Mouse (Mus musculus) intestine, embryonic 15.5 days (tissue): ENCODE measurements around the gene Cactin. TPM values are rescaled to one million over a fixed set of nuclear protein-coding genes. Genes with fewer than 3 reads are reported as not detected.

Experiments used
- ATAC-seq: fragments of 200-750 bp; cut with Nextera tagmentation; 2 replicates; pipeline ENCODE4 v1.8.0; 2017; ENCODE audit warnings: moderate TSS enrichment, moderate library complexity
- H3K27ac ChIP-seq: fragments of 300-500 bp; sonication (generic); 2 replicates; pipeline ENCODE4 v1.5.1; 2015; ENCODE audit warnings: mild to moderate bottlenecking, inconsistent platforms
- H3K27me3 ChIP-seq: fragments of 300-500 bp; sonication (generic); replicated peaks from 2 replicates; pipeline ENCODE4 v1.6.1; 2015; ENCODE audit warnings: inconsistent platforms
- H3K36me3 ChIP-seq: fragments of 300-500 bp; sonication (generic); 2 replicates; pipeline ENCODE4 v1.6.1; 2015; ENCODE audit warnings: inconsistent platforms
- H3K4me1 ChIP-seq: fragments of 300-500 bp; sonication (generic); replicated peaks from 2 replicates; pipeline ENCODE4 v1.6.1; 2015; ENCODE audit warnings: inconsistent platforms
- H3K4me2 ChIP-seq: fragments of 300-500 bp; sonication (generic); replicated peaks from 2 replicates; pipeline ENCODE4 v1.6.1; 2015; ENCODE audit warnings: mild to moderate bottlenecking, inconsistent platforms
- H3K4me3 ChIP-seq: fragments of 300-500 bp; sonication (generic); replicated peaks from 2 replicates; pipeline ENCODE4 v1.5.1; 2015; ENCODE audit warnings: inconsistent platforms
- H3K9ac ChIP-seq: fragments of 300-500 bp; sonication (generic); 2 replicates; pipeline ENCODE4 v1.6.1; 2015; ENCODE audit warnings: inconsistent platforms
- H3K9me3 ChIP-seq: fragments of 300-500 bp; sonication (generic); 2 replicates; pipeline ENCODE4 v1.6.1; 2016; ENCODE audit warnings: inconsistent platforms
- WGBS: fragments of 180-500 bp; shearing (Covaris S2); methylation state at CpG from one replicate; pipeline ENCODE4 v1.1.7; 2015; 5-methylcytosine and 5-hydroxymethylcytosine counted together
- polyA plus RNA-seq: library from polyadenylated mRNA; unstranded; fragments of >200 nt; fragmentation: Nextera tagmentation; extraction: Ambion mirVana; gene quantifications from 2 replicates; pipeline ENCODE4 v1.2.1, GENCODE M21; 2015

Cactin gene
- polyA plus RNA-seq, result 38.7 and 39.5 TPM in 2 replicates

DNA sequence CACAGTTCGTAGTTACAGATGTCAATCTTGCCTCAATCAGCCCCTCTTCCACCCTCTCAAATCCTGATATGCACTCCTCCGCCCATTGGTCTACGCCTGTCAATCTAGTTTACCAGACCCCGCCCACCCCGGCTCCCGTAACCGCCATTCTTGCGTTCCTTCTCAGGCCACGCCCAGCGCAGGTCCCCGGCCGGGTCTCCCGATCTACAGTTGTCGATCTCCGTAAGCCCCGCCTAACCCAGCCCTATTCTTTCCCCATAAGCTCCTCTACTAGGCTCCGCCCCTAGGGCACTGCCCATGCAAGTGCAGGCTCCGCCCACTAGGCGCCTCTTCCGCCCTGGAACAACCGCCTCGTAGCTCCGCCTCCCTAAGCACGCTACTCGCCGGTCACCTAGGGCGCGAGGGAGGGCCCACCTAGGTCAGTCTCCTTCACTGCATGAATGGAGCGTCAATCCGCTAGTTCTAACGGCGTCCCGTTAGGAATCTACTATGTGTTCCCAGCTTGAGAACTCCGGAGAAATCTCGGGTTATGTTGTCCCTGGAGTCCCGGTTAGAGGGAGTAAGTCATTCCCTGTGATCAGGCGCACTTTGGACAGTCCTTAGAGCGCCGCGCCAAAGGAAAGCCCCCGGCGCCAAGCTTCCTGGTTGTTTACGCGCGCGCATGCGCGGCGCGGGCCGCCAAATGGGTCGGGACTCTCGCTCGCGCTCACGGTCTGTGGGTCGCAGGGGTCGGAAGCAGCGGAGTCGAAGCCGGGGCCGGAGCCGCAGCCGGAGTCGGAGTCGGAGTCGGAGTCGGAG, at the start of gene Cactin:
Gene Cactin, plus strand, starts transcription at position 554 of the 798 bp plus-strand sequence.
- ATAC-seq, result peak; percentile 92
- peak within 1 kb of the TSS; percentile 66 for H3K4me2 ChIP-seq
- peaks cover 47% of the 10 kb centered on the region for H3K4me1 ChIP-seq
- H3K36me3 ChIP-seq, result peaks cover 41% of the 10 kb centered on the region
- under 1% methylated on average over 68 of the region's 68 CpGs for WGBS
- peak within 1 kb of the TSS; percentile 71 for H3K9ac ChIP-seq
- no peaks in the 10 kb centered on the region for H3K27me3 ChIP-seq
- H3K9me3 ChIP-seq, result no peaks in the 10 kb centered on the region
- H3K27ac ChIP-seq, result peak within 1 kb of the TSS; percentile 84
- peak within 1 kb of the TSS; percentile 84 for H3K4me3 ChIP-seq

DNA sequence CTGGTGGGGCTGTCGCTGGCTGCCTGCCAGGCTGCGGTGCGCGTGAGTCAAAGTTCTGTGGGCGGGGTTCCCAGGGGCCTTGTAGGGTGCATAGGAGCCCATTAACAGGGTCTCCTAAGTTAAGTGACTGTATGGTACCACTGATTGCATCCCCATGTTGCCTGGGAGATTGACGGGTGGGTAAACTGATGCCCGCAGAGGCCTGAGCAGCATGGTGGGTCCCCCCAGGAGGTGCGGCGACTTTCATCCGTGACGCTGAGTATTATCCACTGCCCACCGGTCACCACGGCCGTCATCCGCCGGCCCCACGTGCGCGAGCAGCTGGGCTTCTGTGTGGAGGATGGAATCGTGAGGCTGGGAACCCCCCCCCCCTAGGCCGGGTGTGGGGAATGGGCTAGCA, 48.5 kb upstream of the Cactin start:
- Histone ChIP-seq H3K9me3 (no peaks in the 10 kb centered on the region), H3K4me1 (peaks cover 7% of the 10 kb centered on the region), H3K27me3 (no peaks in the 10 kb centered on the region), H3K4me3 (no peak overlapping the region), H3K9ac (peak overlapping the region; percentile 24; the same call in 1 of the 2 replicates), H3K36me3 (peaks cover 21% of the 10 kb centered on the region), H3K27ac (no peak overlapping the region), H3K4me2 (no peak overlapping the region)
- ATAC-seq, result no peak
- 90% methylated on average over 21 of the region's 21 CpGs for WGBS

DNA sequence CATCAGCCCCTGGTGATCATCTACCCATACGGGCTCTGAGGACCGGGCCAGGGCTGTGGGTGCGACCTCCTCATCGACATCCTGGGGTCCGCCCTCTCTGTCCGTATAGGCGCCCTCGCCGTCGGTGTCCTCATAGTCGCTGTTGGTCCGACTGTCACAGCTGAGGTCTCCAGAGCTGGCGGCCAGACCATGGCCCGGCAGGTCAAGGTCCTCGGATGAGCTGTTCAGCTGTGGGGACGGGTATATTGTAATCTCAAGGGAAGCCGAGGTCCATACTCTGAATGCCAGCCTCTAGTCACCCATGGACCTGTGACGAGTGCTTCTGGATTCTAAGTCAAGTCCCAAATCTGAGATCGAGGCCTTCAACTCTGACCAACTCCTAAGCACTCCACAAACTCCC, 47.1 kb upstream of the Cactin start:
- no peak overlapping the region for H3K4me3 ChIP-seq
- peaks cover 5% of the 10 kb centered on the region for H3K4me1 ChIP-seq
- H3K9me3 ChIP-seq, result no peaks in the 10 kb centered on the region
- H3K27ac ChIP-seq, result no peak overlapping the region
- ATAC-seq, result no peak
- WGBS, result 94% methylated on average over 19 of the region's 19 CpGs
- H3K36me3 ChIP-seq, result peaks cover 21% of the 10 kb centered on the region
- H3K4me2 ChIP-seq, result no peak overlapping the region
- H3K9ac ChIP-seq, result no peak overlapping the region
- no peaks in the 10 kb centered on the region for H3K27me3 ChIP-seq

DNA sequence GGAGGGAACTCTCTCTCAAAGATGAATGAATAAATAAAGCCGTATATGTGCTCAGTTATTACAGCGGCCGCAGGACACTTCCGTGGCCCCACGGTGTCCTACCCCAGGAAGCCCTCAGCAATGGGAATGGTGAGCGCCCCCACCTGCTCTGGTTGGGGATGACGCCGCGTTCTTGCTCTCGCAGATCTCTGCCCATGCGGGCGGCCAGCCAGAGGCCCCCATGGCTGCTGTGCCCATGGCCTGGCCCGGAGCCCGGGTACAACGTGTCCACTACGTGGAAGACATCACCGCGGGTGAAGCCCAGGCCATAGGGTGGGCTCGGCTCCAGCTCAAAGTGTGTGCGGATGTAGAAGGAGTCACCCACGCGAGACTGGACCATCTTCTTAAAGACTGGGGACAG, 43.2 kb upstream of the Cactin start:
- peaks cover 6% of the 10 kb centered on the region for H3K4me1 ChIP-seq
- H3K9ac ChIP-seq, result no peak overlapping the region
- no peak overlapping the region for H3K4me2 ChIP-seq
- H3K9me3 ChIP-seq, result no peaks in the 10 kb centered on the region
- H3K36me3 ChIP-seq, result peaks cover 11% of the 10 kb centered on the region
- no peak overlapping the region for H3K4me3 ChIP-seq
- 77% methylated on average over 22 of the region's 22 CpGs for WGBS
- no peaks in the 10 kb centered on the region for H3K27me3 ChIP-seq
- no peak for ATAC-seq
- no peak overlapping the region for H3K27ac ChIP-seq

DNA sequence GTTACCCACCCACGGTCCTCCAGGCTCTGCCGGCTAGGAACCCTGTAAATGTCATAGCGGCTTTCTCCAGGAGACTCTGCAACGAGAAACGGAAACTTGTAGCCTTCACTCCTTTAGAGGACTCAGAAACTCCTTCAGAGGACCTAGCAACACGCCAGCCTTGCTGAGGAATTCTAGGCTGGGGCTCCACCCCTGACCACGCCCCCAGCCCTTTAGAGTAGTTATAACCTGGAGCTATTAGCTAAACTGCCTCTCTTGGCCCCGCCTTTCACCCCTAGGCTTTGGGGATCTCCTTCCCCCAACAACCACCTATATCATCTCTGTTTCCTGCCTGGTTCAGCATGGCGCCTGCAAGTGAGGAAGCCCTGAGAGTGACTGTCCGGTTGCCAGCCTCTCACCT, 41.4 kb upstream of the Cactin start:
- no peak overlapping the region for H3K27ac ChIP-seq
- ATAC-seq, result 0 out of 2 replicates have a peak, but pooled peaks have one; percentile 24
- H3K4me2 ChIP-seq, result no peak overlapping the region; the same call in 1 of the 2 replicates
- peaks cover 10% of the 10 kb centered on the region for H3K4me1 ChIP-seq
- 28% methylated on average over 10 of the region's 10 CpGs for WGBS
- peaks cover 14% of the 10 kb centered on the region for H3K27me3 ChIP-seq
- H3K36me3 ChIP-seq, result no peaks in the 10 kb centered on the region
- no peak overlapping the region for H3K4me3 ChIP-seq
- H3K9me3 ChIP-seq, result no peaks in the 10 kb centered on the region
- H3K9ac ChIP-seq, result no peak overlapping the region

DNA sequence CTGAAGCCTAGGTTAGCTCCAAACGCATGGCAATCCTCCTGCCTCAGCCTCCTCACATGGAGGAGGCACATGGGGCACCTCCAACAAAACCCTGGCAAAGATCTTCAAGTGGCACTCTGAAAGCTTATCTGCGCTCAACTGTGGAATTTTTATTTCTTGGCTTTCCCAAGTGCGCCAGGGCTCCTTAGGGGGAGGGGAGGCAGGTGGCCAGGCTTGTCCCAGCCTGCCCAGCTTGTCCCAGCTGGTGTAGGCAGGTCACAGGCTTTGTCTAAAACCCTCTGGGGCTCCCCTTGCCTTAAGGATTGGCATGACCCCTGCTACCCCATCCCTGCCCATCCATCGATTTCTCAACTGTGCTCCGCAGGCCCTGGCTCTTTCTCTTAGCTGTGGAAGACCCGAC, 36.7 kb upstream of the Cactin start:
- no peak for ATAC-seq
- Histone ChIP-seq H3K36me3 (no peaks in the 10 kb centered on the region), H3K27ac (no peak overlapping the region), H3K27me3 (peaks cover 18% of the 10 kb centered on the region), H3K4me3 (peak overlapping the region; percentile 47), H3K9ac (peak overlapping the region; percentile 17; the same call in 1 of the 2 replicates), H3K4me2 (peak overlapping the region; percentile 79), H3K4me1 (peaks cover 30% of the 10 kb centered on the region), H3K9me3 (no peaks in the 10 kb centered on the region)
- 52% methylated on average over 6 of the region's 6 CpGs for WGBS

DNA sequence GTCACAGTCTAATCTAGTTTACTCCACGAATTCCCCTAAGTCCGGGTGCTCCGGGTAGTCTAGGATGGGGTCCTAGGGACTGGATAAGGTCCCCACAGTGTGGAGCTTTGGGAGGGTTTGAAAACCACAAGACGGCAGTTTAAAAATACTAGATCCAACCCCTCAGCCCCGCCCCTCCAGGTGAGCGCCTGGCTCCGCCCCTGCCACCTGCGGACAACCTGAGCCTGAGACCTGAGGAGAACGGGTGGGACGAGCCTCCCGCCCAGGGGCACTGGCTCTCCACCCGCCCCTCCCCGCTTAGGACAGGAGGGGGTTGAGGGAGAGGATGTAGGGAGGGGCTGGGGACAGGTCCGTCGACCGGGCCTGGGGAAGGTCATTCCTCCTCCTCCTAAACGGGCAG, 36.2 kb upstream of the Cactin start:
- Histone ChIP-seq H3K9ac (peak overlapping the region; percentile 17; the same call in 1 of the 2 replicates), H3K9me3 (no peaks in the 10 kb centered on the region), H3K4me2 (peak overlapping the region; percentile 79), H3K27ac (peak overlapping the region; percentile 29), H3K4me3 (peak overlapping the region; percentile 47), H3K36me3 (no peaks in the 10 kb centered on the region), H3K4me1 (peaks cover 28% of the 10 kb centered on the region), H3K27me3 (peaks cover 18% of the 10 kb centered on the region)
- ATAC-seq, result peak; percentile 53
- 6% methylated on average over 17 of the region's 17 CpGs for WGBS

DNA sequence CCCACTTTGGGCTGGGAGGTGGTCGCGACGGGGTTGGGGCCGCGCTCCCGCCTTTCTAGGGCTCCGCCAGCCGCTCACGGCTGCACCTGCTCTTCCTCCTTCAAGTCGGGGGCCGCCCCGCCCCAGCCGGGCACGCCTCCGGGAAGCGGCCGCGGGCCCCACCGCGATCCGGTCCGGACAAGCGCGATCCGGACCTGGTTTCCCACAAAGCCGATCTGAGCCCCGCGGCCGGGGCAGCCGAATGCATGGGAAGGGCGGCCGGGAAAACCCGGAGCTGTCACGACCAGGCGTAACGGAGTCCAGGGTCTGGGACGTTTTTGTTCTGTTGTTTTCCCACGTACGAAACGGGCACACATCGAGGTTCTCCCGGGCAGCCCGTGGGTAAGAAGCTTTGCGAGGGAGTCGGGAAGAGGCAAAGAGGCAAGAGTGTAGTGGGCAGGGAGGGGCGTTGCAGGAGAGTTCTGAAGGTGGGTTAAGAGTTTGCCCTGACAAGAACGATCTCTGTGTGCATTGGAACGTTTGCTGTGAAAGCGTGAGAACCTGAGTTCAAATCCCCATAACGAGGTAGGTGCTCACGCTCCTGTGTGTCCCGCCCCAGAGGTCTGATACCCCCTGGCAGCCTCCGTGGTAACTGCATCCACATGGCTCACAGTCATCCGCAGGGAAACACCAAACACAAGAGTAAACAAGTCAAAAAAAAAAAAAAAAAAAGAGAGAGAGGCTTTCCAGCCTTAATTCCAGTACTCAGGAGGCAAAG, 35.0 kb upstream of the Cactin start:
- Histone ChIP-seq H3K9me3 (no peaks in the 10 kb centered on the region), H3K27ac (peak overlapping the region; percentile 85), H3K4me1 (peaks cover 28% of the 10 kb centered on the region), H3K27me3 (peaks cover 18% of the 10 kb centered on the region), H3K9ac (peak overlapping the region; percentile 56), H3K4me3 (peak overlapping the region; percentile 47), H3K36me3 (no peaks in the 10 kb centered on the region), H3K4me2 (peak overlapping the region; percentile 79)
- ATAC-seq, result peak; percentile 74
- WGBS, result 2% methylated on average over 54 of the region's 54 CpGs

DNA sequence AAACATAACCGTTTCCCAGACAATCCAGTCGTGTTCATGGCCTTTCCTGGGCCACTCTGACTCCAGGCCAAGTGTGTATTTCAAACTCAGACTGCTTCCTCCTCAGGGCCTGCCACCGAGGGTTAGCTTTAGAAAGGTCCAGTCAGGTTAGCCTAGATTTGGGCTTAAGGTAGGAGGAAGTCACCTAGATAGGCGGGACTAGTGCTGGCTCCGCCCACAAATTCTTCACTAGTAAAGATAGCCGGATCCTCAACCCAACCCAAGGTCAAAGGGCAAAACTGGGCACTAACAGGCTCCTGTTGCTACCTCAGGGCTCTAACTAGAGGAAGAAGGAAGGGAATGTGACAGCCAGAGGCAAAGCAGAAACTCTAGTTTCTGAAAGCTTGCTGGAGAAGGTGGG, 34.3 kb upstream of the Cactin start:
- Histone ChIP-seq H3K4me1 (peaks cover 28% of the 10 kb centered on the region), H3K4me3 (peak overlapping the region; percentile 47), H3K4me2 (peak overlapping the region; percentile 79), H3K27me3 (peaks cover 18% of the 10 kb centered on the region), H3K9ac (no peak overlapping the region), H3K27ac (peak overlapping the region; percentile 85), H3K9me3 (no peaks in the 10 kb centered on the region), H3K36me3 (no peaks in the 10 kb centered on the region)
- ATAC-seq, result peak; percentile 18
- 29% methylated on average over 6 of the region's 6 CpGs for WGBS

DNA sequence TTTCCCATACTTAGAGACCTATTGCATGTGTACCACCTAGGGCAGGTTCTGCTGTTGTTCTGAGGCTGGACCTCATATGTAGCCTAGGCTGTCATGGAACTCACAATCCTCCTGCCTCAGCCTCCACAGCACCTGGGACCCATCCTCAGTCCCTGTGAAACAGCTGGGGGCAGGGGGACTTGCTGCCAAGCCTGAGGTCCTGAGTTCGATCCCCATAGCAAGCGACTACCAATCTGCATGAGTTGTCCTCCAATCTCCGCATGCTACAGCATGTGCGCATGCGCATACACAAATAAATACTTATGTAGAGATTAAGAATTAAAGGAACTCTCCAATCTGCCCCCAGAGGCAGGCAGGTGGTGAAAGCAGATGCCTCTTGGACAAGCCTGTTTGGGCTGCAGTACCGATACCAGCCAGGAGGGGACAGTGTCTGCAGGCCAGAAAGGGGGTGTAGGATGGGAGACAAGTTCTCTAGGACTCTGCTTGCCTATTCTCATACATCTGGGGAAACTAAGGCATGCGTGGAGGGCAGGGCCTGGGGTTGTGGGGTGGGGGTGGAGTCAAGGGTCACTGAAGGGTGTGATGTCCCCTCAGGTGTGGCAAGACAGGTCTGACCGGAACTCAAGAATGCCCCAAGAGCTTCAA, 33.3 kb upstream of the Cactin start:
- H3K9ac ChIP-seq, result no peak overlapping the region
- ATAC-seq, result no peak
- no peaks in the 10 kb centered on the region for H3K9me3 ChIP-seq
- H3K27ac ChIP-seq, result peak overlapping the region; percentile 85
- H3K4me3 ChIP-seq, result no peak overlapping the region
- WGBS, result 61% methylated on average over 8 of the region's 8 CpGs
- H3K36me3 ChIP-seq, result no peaks in the 10 kb centered on the region
- peaks cover 18% of the 10 kb centered on the region for H3K27me3 ChIP-seq
- H3K4me2 ChIP-seq, result peak overlapping the region; percentile 79; the same call in 1 of the 2 replicates
- peaks cover 32% of the 10 kb centered on the region for H3K4me1 ChIP-seq

DNA sequence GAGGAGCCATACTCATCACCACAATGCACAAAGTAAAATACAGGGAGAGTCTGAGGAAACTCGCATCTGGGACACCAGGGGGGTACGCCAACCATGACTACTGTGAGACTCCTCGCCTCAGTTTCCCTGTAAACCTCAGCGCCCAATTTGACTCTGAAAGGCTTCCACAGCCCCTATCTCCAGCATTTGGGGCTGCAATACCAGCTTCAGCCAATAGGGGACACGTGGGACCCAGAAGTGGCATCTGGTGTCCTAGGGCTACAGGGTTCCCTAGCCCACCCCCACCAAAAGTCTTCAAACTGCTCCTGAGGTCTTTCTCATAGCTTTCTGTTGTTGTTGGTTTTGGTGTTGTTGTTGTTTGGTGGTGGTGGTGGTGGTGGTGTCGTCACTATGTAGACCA, 32.3 kb upstream of the Cactin start:
- WGBS, result 29% methylated on average over 6 of the region's 6 CpGs
- Histone ChIP-seq H3K4me2 (0 out of 2 replicates have a peak overlapping the region, but pooled peaks have one; percentile 12), H3K4me1 (peaks cover 33% of the 10 kb centered on the region), H3K9ac (no peak overlapping the region), H3K4me3 (no peak overlapping the region), H3K27ac (no peak overlapping the region), H3K9me3 (no peaks in the 10 kb centered on the region), H3K36me3 (no peaks in the 10 kb centered on the region), H3K27me3 (peaks cover 13% of the 10 kb centered on the region)
- ATAC-seq, result no peak

DNA sequence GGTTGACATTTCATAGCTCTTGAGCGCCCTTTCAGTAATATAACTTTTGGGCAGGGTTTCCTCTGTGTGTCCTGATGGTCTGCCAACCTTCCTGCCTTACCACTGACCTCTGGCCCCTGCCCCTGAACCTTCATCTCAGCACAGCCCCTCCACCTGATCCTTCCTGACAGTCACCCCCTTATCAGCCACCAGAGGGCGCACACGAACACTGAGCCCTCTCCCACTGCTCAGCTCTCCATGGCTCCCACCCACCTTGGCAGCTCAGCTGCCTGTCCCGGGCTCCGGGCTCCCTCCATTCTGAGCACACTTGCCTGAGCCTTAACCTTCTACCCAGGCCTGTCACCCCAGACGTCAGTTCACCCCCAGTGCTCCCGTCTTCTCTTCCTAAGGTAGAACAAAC, 31.6 kb upstream of the Cactin start:
- H3K4me2 ChIP-seq, result peak overlapping the region; percentile 50
- peaks cover 6% of the 10 kb centered on the region for H3K27me3 ChIP-seq
- WGBS, result 1% methylated on average over 7 of the region's 7 CpGs
- peak overlapping the region; percentile 76; the same call in 1 of the 2 replicates for H3K27ac ChIP-seq
- ATAC-seq, result no peak
- no peak overlapping the region for H3K9ac ChIP-seq
- H3K4me1 ChIP-seq, result peaks cover 38% of the 10 kb centered on the region
- H3K36me3 ChIP-seq, result no peaks in the 10 kb centered on the region
- peak overlapping the region; percentile 37; the same call in 1 of the 2 replicates for H3K4me3 ChIP-seq
- no peaks in the 10 kb centered on the region for H3K9me3 ChIP-seq
